Mouse (Mus musculus) urinary bladder, postnatal 4 days (tissue): ENCODE measurements around the gene Klf9.

Experiments used
- DNase-seq, 2 experiments: peaks; one replicate each; pipeline ENCODE4 v3.0.0; 2021 to 2022; ENCODE audit warnings: low spot score in 2 of 2

Gene Klf9

DNA sequence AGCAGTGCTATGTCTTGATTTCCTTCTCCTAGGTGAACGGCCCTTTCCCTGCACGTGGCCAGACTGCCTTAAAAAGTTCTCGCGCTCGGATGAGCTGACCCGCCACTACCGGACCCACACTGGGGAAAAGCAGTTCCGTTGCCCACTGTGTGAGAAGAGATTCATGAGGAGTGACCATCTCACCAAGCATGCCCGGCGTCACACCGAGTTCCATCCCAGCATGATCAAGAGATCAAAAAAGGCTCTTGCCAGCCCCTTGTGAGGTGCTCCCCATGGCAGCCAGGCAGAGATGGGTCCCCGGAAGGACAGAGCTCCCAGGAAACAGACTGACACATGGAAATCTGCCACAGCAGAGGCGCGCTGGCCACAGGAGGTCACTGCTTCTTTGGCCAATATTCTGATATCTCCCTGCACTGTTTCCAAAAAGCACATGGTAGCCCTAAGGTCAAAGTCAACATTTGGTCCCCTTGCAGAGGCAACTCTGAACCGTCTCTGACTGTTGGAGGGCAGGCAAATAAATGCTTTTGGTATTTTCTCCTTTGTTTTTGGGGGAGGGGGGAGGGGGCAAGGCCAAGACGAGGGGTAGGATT is 23.7 kb downstream of the Klf9 start:
- no peak for DNase-seq

DNA sequence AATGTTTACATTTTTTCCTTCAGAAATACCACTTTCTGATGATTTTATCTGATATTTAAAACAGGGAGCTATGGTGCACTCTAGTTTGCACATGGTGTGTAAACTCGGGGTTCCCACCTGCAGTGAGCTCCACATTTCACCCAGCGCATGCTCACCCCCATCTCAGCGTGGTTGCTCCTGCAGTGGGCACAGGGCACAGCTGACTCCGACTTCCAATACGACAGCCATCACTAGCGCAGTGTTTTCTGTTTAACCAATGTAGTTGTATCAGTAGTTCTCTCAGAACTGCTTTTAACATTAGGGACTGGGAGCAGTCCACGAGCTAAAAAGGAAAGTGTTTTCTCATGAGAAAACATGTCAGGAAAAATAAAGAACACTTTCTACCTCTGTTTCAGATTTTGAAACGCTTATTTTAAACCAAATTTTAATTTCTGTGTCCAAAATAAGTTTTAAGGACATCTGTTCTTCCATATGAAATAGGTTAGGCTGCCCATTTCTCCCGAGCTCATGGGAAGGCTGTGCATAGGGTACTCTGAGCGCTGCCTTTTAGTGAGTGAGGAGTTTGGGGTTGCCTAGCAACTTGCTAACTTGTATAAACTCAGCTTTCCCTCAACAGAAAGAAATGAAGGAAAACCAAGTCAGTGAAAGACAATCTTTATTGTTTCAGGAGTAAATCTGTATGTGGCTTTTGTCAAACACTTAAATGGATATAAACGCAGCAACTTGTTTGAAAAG is 25.7 kb downstream of the Klf9 start:
- no peak for DNase-seq

DNA sequence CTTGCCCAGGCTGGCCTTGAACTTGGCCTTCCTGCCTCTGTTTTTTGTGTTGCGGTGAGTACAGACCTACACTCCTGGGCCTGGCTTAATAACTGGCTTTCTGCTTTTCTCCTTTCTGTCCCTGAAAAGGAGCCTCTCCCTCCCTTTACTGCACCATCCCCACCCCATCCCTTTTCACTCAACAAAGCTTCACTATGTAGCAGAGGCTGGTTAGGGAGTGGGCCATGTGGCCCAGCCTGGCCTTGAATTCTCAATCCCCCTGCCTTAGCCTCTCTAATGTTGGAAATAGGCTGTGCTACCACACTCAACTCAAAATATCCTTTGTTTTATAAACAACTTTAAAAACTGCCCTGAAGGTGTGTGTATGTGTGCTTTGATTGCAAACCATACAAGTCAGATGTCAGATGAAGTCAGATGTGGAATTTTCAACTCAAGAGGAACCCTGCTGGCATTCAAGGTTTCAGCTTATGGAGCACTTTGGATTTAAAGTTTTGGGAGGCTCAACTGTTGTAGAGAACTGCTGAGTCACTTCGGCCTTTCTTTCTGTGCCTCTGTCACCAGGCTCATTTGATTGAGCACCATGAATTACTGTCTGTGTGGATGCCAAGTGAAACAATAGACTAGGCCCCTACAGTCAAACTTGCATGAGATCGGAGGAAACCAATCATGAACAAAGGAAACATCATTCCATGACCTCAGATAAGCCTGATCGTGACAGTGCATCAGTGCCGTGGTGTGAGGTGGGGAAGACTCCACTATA is 28.1 kb downstream of the Klf9 start:
- no peak for DNase-seq

DNA sequence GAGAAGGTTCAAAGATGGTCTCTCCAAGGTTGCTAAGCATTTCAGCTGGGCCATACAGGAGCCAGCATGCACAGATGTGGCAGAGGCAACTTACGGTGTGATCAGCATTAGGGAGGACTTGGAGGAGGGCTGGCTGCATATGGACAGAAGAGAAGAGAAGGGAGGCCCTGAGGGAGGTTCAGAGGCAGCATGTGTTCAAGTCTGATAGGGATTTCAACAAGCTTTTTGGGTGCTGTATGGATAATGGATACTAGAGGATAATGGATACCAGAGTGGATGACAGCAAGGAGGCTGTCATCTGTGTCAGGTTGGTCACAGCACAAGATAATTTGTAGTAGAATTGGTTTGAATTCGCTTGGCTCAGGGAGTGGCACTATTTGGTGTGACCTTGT is 28.6 kb downstream of the Klf9 start:
- no peak for DNase-seq

DNA sequence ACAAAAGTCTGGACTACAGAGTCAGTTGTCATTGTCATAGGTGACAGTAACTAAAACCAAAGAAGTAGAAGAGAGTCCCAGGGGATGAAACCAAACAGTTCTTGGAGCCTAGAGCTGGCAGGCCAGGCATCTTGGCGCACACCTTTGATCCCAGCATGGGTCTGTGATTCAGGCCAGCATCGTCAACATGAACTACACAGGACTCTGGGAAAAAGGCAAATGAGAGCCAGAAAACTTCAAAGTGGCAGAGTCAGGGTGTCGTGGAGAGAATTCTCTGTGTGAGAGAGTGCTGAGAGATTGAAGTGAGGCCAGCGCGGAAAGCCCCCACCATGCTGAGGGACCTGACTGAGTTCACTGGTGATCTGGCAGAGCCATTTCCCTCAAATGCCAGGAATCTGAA is 29.4 kb downstream of the Klf9 start:
- DNase-seq = no peak

DNA sequence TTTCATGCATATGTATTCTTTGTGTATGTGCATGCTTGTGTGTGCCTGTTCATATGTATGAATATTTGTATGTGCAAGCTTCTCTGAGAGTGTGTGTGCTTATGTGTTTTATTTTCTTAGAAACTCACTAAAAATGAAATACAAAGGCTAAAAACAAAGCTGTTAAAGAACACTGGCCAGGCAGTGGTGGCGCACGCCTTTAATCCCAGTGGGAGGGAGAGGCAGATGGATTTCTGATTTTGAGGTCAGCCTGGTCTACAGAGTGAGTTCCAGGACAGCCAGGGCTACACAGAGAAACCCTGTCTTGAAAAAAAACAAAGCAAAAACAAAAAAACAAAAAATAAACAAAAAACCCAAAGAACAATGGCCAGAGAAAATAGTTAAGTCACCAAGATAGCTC is 30.1 kb downstream of the Klf9 start:
- DNase-seq = no peak

DNA sequence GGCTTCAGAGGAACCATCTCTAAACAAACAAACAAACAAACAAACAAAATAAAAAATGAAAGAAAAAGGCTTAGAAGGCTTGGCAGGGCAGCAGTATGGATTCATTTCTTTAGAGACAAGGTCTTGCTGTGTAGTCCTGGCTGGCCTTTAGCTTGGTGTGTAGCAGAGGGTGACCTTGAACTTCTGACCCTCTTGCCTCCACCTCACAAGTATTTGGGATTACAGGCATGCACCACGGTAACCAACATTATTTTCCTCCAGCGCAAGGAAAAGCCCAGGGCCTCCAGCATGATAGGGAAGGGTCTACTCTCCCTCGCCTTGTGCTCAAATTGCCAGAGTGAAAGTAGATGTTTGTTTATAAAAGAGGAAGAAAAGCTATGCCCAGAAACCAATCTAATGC is 34.1 kb downstream of the Klf9 start:
- DNase-seq = no peak

DNA sequence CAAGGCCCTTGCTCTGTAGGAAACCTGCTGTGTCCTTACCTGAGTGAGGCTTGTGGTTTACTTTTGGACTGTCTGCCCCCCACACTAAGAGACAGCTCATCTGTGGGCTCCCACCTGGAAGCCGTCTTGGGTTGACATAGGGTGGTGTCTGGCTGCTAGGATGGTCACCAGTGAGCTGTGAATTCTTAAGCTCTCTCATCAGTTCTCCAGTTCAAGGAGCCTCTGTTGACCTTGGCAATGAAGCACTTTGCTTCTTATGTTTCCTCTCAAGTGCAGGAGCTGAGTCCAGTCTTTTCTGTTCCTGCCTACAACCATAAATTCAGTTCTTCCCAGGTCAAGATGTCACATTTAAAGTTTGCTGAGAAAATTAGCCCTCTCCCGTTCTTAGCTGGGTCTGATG is 34.5 kb downstream of the Klf9 start:
- no peak for DNase-seq

DNA sequence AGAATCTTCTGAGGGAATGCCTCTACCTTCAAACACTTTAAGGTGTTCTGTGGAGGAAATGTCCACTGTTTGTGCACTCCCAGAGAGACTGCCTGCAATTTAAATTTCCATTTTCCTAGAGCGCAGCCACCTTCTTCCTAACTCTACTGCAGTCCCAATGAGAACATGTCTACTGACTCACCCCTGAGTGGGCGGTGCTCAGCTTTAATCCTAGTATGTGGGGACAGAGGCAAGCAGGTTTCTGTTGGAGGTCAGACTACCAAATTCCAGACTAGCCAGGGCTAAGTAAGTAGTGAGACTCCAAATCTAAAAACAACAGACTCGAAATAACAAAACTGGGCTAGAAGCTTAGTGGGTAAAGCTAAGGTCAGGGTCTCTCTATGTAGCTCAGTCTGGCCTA is 37.5 kb downstream of the Klf9 start:
- no peak for DNase-seq

DNA sequence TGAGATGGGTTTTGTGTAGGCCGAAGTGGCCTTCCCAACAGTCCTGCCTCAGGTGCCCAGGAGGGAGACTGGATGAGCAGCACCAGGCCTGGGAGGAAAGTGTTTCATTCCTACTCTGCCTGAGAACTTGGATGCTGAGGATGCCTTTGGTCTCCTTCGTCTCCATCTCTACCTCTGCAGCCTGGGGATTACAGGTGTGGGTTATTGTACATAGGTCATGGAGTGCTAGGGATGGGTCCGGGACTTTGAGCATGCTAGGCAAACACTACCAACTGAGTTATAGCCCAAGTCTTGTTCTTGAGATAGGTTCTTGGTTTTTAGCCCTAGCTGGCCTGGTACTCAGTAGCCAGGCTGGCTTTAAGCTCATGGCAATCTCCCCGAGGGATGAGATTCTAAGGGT is 42.5 kb downstream of the Klf9 start:
- no peak for DNase-seq

DNA sequence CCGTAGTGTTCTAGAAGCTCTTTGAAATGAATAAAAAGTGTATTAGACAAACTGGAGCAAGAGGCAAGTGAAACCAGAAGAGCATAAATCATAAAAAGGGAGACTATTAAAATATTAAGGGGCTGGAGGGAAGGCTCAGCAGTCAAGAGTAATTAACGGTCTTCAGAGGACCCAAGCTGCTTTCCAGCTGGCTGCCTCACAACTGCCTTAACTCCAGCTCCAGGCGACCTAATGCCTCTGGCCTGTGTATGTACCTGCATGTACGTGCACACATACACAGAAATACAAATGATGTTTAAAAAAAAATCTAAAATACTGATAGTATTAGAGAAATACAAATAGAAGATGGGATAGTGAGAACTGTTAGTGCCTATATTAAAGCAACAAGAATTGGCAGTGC is 43.0 kb downstream of the Klf9 start:
- no peak for DNase-seq

DNA sequence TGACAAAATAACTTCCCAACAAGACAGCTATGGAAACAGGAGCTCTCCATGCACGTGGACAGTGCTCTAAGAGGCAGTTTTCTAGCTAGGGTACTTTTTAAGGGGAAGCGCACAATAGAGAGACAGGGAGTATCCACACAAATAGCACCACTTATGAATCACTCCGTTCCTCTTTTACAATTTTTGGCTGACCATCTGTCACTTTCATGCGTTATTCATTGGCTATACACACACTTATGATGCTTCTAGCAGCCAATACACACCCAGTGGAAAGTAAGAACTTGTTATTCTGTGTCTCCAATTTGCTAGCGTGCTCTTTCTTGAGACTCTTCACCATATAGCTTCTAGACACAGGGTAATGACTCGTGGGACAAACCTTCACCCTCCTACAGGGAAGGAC is 46.7 kb downstream of the Klf9 start:
- DNase-seq = no peak

DNA sequence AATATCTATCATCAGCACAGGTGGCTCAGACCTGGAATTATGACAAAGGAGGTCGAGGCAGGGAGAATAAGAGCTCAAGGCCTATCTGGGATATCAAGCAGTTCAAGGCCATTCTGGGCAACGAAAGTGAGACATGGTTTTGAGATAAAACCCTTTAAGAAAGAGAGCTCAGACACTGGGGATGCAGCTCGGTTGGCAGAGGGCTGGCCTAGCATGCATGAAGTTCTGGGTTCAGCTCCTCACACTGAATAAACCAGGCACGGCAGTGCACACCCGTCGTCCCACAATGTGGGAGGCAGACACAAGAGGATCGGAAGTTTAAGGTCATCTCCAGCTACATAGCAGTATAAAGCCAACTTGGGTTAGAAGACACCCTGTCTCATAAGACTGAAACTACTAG is 48.0 kb downstream of the Klf9 start:
- DNase-seq = no peak

DNA sequence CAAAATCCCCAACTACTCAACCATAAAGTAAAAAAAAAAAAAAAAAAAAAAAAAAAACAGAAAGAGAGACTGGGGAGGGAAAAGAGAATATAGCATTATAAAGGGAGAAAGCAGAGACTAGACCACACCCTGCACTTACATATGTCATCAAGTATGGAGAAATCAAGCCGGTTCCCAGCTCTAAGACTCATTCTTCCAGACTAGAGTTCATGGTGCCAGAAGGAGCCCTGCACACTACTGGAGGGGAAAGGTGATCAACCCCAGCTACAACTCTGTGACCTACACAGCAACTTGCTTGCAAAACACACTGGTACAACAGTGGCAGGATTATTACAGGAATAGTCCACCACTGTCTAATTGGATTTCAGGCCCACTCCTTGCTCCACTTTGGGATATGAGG is 48.7 kb downstream of the Klf9 start:
- no peak for DNase-seq

DNA sequence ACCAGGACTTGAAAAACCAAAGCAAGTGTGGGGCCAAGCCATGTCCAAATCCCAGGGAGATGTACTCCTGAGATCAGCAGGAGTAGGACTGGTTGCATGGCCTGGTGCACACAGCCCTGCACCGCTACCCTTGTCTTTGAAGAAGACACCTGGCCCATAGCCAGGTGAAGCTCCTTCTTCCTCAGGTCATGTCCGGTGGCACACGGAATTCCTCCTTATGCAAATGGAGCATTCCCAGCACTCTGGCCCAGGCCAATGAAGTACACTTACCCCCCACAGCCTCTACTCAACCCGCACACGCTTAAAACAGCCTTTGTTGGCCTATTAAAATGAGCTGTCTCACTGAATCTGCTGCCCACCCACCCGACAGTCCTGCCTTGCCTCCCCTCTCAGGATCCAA is 50.5 kb downstream of the Klf9 start:
- DNase-seq = no peak

DNA sequence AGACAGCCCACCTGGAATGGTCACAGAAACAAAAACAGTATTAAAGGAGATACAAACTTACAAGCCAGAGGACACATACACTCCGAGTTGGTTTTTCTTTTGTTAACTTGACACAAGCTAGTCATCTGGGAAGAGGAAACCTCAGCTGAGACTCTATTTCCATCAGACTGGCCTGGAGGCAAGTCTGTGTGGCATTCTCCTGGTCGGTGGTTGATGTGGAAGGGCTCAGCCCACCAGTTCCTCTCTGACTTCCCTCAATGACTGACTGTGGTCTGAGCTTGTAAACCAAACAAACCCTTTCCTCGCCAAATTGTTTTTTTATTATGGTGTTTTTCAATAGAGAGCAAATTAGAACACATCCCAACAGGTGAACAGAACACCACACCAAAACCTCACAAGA is 52.0 kb downstream of the Klf9 start:
- DNase-seq = no peak

DNA sequence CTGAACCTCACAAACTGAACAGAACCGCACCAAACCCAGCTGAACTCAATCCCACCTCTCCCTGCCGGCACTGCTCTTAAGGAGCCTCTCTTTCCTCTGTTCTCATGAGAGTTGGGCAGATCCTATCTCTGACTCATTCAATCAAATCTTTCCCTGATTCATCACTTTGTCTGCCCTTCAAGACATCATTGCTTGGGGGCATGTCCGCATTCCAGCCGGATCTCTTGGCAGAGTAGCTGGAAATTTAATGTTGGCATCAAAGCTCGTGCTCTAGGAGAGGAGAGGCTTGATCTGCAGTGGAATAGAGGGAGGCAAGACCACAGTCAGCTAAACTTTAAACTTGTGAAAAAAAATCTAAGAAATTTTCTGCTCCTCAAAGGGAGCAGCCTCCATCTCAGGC is 61.1 kb downstream of the Klf9 start:
- no peak for DNase-seq

DNA sequence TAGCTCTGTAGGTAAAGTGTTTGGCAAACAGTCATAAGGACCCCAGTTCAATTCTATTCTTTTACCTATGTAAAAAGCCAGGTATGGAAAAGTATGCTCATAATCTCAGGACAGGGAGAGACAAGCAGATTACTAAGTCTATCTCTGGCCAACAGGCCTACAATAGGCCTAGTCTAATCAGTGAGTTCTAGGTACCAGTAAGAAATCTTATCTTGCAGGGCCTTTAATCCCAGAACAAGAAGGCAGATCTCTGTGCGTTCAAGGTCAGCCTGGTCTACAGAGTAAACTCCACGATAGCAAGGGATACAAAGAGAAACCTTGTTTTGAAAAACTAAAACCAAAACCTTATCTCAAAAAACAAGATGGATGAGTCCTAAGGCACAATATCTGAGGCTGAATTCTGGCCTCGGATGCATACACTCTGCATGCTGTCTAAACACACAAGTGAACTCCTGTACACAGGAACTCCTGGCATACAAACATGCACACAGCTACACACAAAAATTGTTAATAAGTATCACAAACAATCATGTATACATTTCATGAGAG is 62.6 kb downstream of the Klf9 start:
- DNase-seq = no peak

DNA sequence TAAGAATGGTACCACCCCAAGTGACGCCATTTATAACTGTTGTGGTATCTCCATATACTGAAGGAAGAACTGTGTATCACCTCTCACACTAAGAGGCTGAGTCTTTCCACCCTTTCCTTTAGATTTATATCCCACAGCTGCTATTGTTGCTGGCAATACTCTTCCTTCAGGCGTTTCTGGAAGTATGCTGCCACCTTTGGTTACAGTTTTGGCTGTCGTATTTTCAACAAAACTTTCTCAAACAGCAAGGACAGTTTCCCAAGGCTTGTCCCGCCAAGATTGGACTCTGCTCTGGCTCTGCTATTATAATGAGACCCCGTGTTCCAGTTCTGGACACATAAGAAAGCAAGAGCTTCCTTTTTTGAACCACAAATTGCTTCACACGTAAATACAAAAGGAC is 70.3 kb downstream of the Klf9 start:
- DNase-seq = no peak

DNA sequence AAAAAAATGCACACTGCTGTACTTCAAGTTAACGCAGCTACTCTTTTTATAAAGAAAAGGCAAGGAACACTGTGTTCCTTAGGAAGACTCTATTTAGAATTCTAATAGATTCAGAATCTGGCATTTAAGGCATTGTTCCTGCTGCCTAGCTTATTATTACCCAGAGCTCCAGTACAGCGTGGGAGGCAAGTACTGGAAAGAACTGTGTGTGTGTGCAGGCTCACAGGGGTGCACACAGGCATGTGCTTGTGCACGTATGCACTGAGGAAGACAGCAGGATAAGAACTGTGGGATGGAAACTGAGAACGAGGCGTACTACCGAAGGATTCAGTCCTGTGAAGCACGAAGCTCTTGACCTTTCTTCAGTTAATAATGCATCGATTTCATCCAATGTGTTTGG is 73.3 kb downstream of the Klf9 start:
- DNase-seq = no peak
